Mouse (Mus musculus) embryonic fibroblast, embryonic 13.5 days (primary cell): ENCODE measurements around the gene Cars2.

Experiments used
- CTCF ChIP-seq: IDR thresholded peaks from 2 replicates; pipeline ENCODE4 v1.5.1; 2011; ENCODE audit warnings: mild to moderate bottlenecking, control low read depth, low read length, moderate library complexity, borderline replicate concordance; ENCODE audit not compliant: insufficient read depth
- POLR2A ChIP-seq: IDR thresholded peaks from 2 replicates; pipeline ENCODE4 v1.6.1; 2011; ENCODE audit warnings: low read depth, mild to moderate bottlenecking, control low read depth, low read length, moderate library complexity

GRCm38 (mm10) chr8:11478807-11479527, 71.6 kb downstream of the Cars2 start:
- TF ChIP-seq CTCF (no peak), POLR2A (no peak)
